In genomic region chr5:124637300-124637699, GRCm38 (mm10) we compare ENCODE assay signal across 7 mouse cellular contexts. TPM values are rescaled to one million over a fixed set of nuclear protein-coding genes. Genes with fewer than 3 reads are reported as not detected.
DNase-seq lines count a peak whose midpoint lies in the region; ATAC-seq lines count a peak whose summit lies in the region.

No protein-coding gene starts in this region.

- intact Hi-C loops in left cerebral cortex, postnatal 25 days (cut with DNase I) = no loop called here

- peak; percentile 69 for ATAC-seq in inflammation-experienced regulatory T-cells, adult 6 months

- peak; percentile 28 to 33 for DNase-seq in left cerebral cortex, adult 8-10 months (ENCODE audit: low spot score in 2 of 2)
- no peak for DNase-seq in left cerebral cortex, postnatal 25 days (ENCODE audit: low spot score in 2 of 2)
- peak; percentile 35 to 56 for DNase-seq in CD8-positive naive resting alpha-beta T cell, adult 2 months (ENCODE audit: low read depth in 2 of 2, low spot score in 2 of 2)
- DNase-seq in thymus, postnatal 10 days (ENCODE audit: low spot score in 2 of 2) = peak; percentile 69 to 74
- DNase-seq in ovary, postnatal 36 days (ENCODE audit: low spot score) = no peak
- DNase-seq in layer of hippocampus, adult 18-20 months (ENCODE audit: low spot score in 2 of 2) = no peak

RNA-seq across cellular contexts. Expression of gene Atp6v0a2, which starts 8.9 kb away (rescaled TPM):
- total RNA-seq in left cerebral cortex, adult 8-10 months (2022) = 10 to 100 TPM; 55.7 to 63.9 (median 61.6) TPM
- total RNA-seq in left cerebral cortex, postnatal 25 days (2021) = 10 to 100 TPM; 64.2 to 65.2 TPM
- polyA plus RNA-seq in inflammation-experienced regulatory T-cells, adult 6 months (2017; shearing (Covaris generic)) = 10 to 100 TPM; 27.5 to 34.3 (median 30.3) TPM
- total RNA-seq in layer of hippocampus, adult 18-20 months (2021) = 10 to 100 TPM; 52.9 to 55.4 TPM

RNA-seq across cellular contexts. Expression of gene Gtf2h3, which starts 58.4 kb away (rescaled TPM):
- total RNA-seq in left cerebral cortex, adult 8-10 months (2022) = 10 to 100 TPM; 24.3 to 27.5 (median 25.7) TPM
- total RNA-seq in left cerebral cortex, postnatal 25 days (2021) = 10 to 100 TPM; 26.6 to 30.5 TPM
- 10 to 100 TPM; 59.6 to 62.1 (median 60.8) TPM for polyA plus RNA-seq in inflammation-experienced regulatory T-cells, adult 6 months (2017; shearing (Covaris generic))
- total RNA-seq in layer of hippocampus, adult 18-20 months (2021) = 10 to 100 TPM; 28.3 to 30.7 TPM

RNA-seq across cellular contexts. Expression of gene Eif2b1, which starts 58.4 kb away (rescaled TPM):
- total RNA-seq in left cerebral cortex, adult 8-10 months (2022) = 10 to 100 TPM; 30.2 to 38.8 (median 32.8) TPM
- total RNA-seq in left cerebral cortex, postnatal 25 days (2021) = 10 to 100 TPM; 31.3 to 31.7 TPM
- polyA plus RNA-seq in inflammation-experienced regulatory T-cells, adult 6 months (2017; shearing (Covaris generic)) = 10 to 100 TPM; 43.2 to 54.2 (median 51.1) TPM
- 10 to 100 TPM; 32.7 to 37.5 TPM for total RNA-seq in layer of hippocampus, adult 18-20 months (2021)

Comparison
In these comparisons a context has a peak if more than half of its experiments do, and no peak if none do; other contexts are left out.
1. DNase-seq: peak in left cerebral cortex, adult 8-10 months (2 of 2), CD8-positive naive resting alpha-beta T cell, adult 2 months (2 of 2) and thymus, postnatal 10 days (2 of 2); none in left cerebral cortex, postnatal 25 days (0 of 2), ovary, postnatal 36 days (single experiment) and layer of hippocampus, adult 18-20 months (0 of 2).